ENCODE assay signal across 8 mouse cellular contexts in genomic region chr4:46498976-46499375, GRCm38 (mm10). TPM values are rescaled to one million over a fixed set of nuclear protein-coding genes. Genes with fewer than 3 reads are reported as not detected.
DNase-seq lines count a peak whose midpoint lies in the region; TF ChIP-seq lines count a peak whose summit lies in the region.

No protein-coding gene starts in this region.

- peak; percentile 59 to 71 for DNase-seq in cerebellum, adult 18-20 months
- DNase-seq in cerebellum, adult 11-12 months: no peak
- peak in 1 of 2 experiments; percentile 54 for DNase-seq in left cerebral cortex, adult 2 months (ENCODE audit: extremely low spot score in 1 of 2, low spot score in 2 of 2)
- no peak for DNase-seq in left cerebral cortex, adult 8-10 months (ENCODE audit: low spot score in 2 of 2)
- peak; percentile 60 for DNase-seq in ZHBTc4 (ENCODE audit: low read depth, low spot score)
- DNase-seq in embryonic facial prominence, embryonic 10.5 days (ENCODE audit: low spot score): peak; percentile 57
- DNase-seq in lung, postnatal 36 days: peak; percentile 45
- DNase-seq in Muller cell, postnatal 12 days (ENCODE audit: inconsistent ontology term): no peak

- no peaks in the 10 kb centered on the region for H3K9me3 ChIP-seq in embryonic facial prominence, embryonic 10.5 days

- WGBS in embryonic facial prominence, embryonic 10.5 days: 13% methylated on average over 4 of the region's 4 CpGs

- H3K4me1 ChIP-seq in embryonic facial prominence, embryonic 10.5 days: peaks cover 14% of the 10 kb centered on the region

- H3K4me3 ChIP-seq in left cerebral cortex, adult 2 months: no peak overlapping the region
- H3K4me3 ChIP-seq in embryonic facial prominence, embryonic 10.5 days: no peak overlapping the region

- H3K27ac ChIP-seq in left cerebral cortex, adult 2 months: no peak overlapping the region
- H3K27ac ChIP-seq in embryonic facial prominence, embryonic 10.5 days (replicated peaks): no peak overlapping the region

- H3K36me3 ChIP-seq in embryonic facial prominence, embryonic 10.5 days (replicated peaks): peaks cover 88% of the 10 kb centered on the region

- H3K27me3 ChIP-seq in embryonic facial prominence, embryonic 10.5 days (replicated peaks; ENCODE audit: low read depth, poor library complexity, severe bottlenecking): peaks cover 23% of the 10 kb centered on the region

- peak; percentile 90 for TF ChIP-seq CTCF in left cerebral cortex, adult 2 months (IDR thresholded peaks at IDR 0.05)

- intact Hi-C loops in left cerebral cortex, adult 2 months (cut with DNase I): loop anchor here (2.0 to 5.0 kb wide), 2 partner anchors 158 to 553 kb away; no protein-coding TSS in a partner anchor

RNA-seq across cellular contexts. Expression of gene Nans, which starts 9.9 kb away (rescaled TPM):
- total RNA-seq in left cerebral cortex, adult 2 months (2021): 10 to 100 TPM; 13.9 to 19.8 TPM
- 10 to 100 TPM; 13.1 to 19.7 (median 17.0) TPM for total RNA-seq in left cerebral cortex, adult 8-10 months (2022)
- 86.7 and 88.8 TPM in 2 replicates for polyA plus RNA-seq in embryonic facial prominence, embryonic 10.5 days (2016; fragmentation: Nextera tagmentation; extraction: Ambion mirVana)

RNA-seq across cellular contexts. Expression of gene Trim14, which starts 37.0 kb away (rescaled TPM):
- total RNA-seq in left cerebral cortex, adult 2 months (2021): 1 to 10 TPM in 1 of 2 experiments, under 1 TPM in 1; 0.72 to 1.1 TPM
- 1 to 10 TPM in 3 of 4 experiments, under 1 TPM in 1; 0.91 to 2.4 (median 1.7) TPM for total RNA-seq in left cerebral cortex, adult 8-10 months (2022)
- 0.59 and 0.64 TPM in 2 replicates for polyA plus RNA-seq in embryonic facial prominence, embryonic 10.5 days (2016; fragmentation: Nextera tagmentation; extraction: Ambion mirVana)

RNA-seq across cellular contexts. Expression of gene Anp32b, which starts 48.3 kb away (rescaled TPM):
- 10 to 100 TPM; 44.9 to 46.4 TPM for total RNA-seq in left cerebral cortex, adult 2 months (2021)
- total RNA-seq in left cerebral cortex, adult 8-10 months (2022): 10 to 100 TPM; 51.0 to 60.2 (median 55.9) TPM
- 427 and 431 TPM in 2 replicates for polyA plus RNA-seq in embryonic facial prominence, embryonic 10.5 days (2016; fragmentation: Nextera tagmentation; extraction: Ambion mirVana)

Comparison
In these comparisons a context has a peak if more than half of its experiments do, and no peak if none do; other contexts are left out.
1. DNase-seq: peak in cerebellum, adult 18-20 months (2 of 2), ZHBTc4 (single experiment), embryonic facial prominence, embryonic 10.5 days (single experiment) and lung, postnatal 36 days (single experiment); none in cerebellum, adult 11-12 months (single experiment), left cerebral cortex, adult 8-10 months (0 of 2) and Muller cell, postnatal 12 days (single experiment).